Mouse (Mus musculus) limb, embryonic 12.5 days (tissue): ENCODE data around the gene Prm1. TPM values are rescaled to one million over a fixed set of nuclear protein-coding genes. Genes with fewer than 3 reads are reported as not detected.
A peak's percentile ranks its signal among the peaks of the same experiment; 100 is the strongest.

Experiments used
- ATAC-seq: fragments of 200-750 bp; cut with Nextera tagmentation; 2 replicates; pipeline ENCODE4 v1.8.0; 2017; ENCODE audit warnings: low read depth, moderate TSS enrichment; ENCODE audit not compliant: insufficient number of reproducible peaks, insufficient read depth, low FRiP score, low TSS enrichment
- H3K27ac ChIP-seq: fragments of 300-500 bp; sonication (generic); 2 replicates; pipeline ENCODE4 v1.5.1; 2016; ENCODE audit warnings: mild to moderate bottlenecking, moderate library complexity
- H3K27me3 ChIP-seq: fragments of 300-500 bp; sonication (generic); 2 replicates; pipeline ENCODE4 v1.6.1; 2016; ENCODE audit warnings: mild to moderate bottlenecking, moderate library complexity
- H3K36me3 ChIP-seq: fragments of 300-500 bp; sonication (generic); 2 replicates; pipeline ENCODE4 v1.6.1; 2016; ENCODE audit warnings: mild to moderate bottlenecking, moderate library complexity
- H3K4me1 ChIP-seq: fragments of 300-500 bp; sonication (generic); replicated peaks from 2 replicates; pipeline ENCODE4 v1.6.1; 2016
- H3K4me2 ChIP-seq: fragments of 300-500 bp; sonication (generic); 2 replicates; pipeline ENCODE4 v1.6.1; 2016; ENCODE audit warnings: mild to moderate bottlenecking, moderate library complexity
- H3K4me3 ChIP-seq: fragments of 300-500 bp; sonication (generic); replicated peaks from 2 replicates; pipeline ENCODE4 v1.5.1; 2016; ENCODE audit warnings: mild to moderate bottlenecking
- H3K9ac ChIP-seq: fragments of 300-500 bp; sonication (generic); replicated peaks from 2 replicates; pipeline ENCODE4 v1.6.1; 2016; ENCODE audit warnings: mild to moderate bottlenecking, moderate library complexity
- H3K9me3 ChIP-seq: fragments of 300-500 bp; sonication (generic); 2 replicates; pipeline ENCODE4 v1.6.1; 2016; ENCODE audit warnings: mild to moderate bottlenecking, moderate library complexity
- WGBS: fragments of 180-500 bp; shearing (Covaris S2); methylation state at CpG from one replicate; pipeline ENCODE4 v1.1.7; 2016; 5-methylcytosine and 5-hydroxymethylcytosine counted together
- polyA plus RNA-seq: library from polyadenylated mRNA; unstranded; fragments of >200 nt; fragmentation: Nextera tagmentation; extraction: Ambion mirVana; gene quantifications from 2 replicates; pipeline ENCODE4 v1.2.1, GENCODE M21; 2016

Gene Prm1
- polyA plus RNA-seq, 1 experiment from 2014 or later, result 0.51 TPM

GRCm38 (mm10) chr16:10788271-10788670 is 17.4 kb downstream of the Prm1 start, which contains the start of gene Tnp2:
Gene Tnp2 (minus strand): TSS chr16:10788660.
- Histone ChIP-seq H3K4me3 (no peak within 1 kb of the TSS), H3K9ac (no peak within 1 kb of the TSS), H3K4me2 (no peak within 1 kb of the TSS), H3K9me3 (no peaks in the 10 kb centered on the region), H3K27ac (no peak within 1 kb of the TSS), H3K4me1 (peaks cover 31% of the 10 kb centered on the region), H3K36me3 (no peaks in the 10 kb centered on the region), H3K27me3 (peaks cover 10% of the 10 kb centered on the region)
- 44% methylated on average over 16 of the region's 16 CpGs for WGBS
- ATAC-seq, result no peak

DNA sequence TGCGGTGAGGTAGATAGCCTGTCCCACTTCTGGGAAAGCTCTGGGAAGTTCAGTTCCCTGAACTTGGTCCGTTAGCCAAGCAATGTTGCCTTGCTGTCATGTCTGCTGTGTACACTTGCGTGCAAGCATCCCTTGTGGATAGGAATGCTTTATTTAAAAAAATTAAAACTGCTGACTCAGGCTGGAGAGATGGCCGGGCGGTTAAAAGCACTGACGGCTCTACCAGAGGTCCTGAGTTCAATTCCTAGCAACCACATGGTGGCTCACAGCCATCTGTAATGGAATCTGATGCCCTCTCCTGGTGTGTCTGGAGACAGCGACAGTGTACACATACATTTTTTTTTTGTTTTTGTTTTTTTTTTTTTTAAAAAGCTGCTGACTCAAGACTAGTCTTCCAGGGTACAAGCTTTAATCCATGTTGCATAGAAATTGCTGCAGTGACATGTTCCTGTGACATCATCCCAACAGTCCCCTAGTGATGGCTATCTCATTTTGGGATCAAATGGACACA is 18.0 kb downstream of the Prm1 start:
- Histone ChIP-seq H3K9ac (no peak overlapping the region), H3K4me3 (no peak overlapping the region), H3K4me2 (no peak overlapping the region), H3K27ac (no peak overlapping the region), H3K4me1 (peaks cover 37% of the 10 kb centered on the region), H3K36me3 (no peaks in the 10 kb centered on the region), H3K9me3 (no peaks in the 10 kb centered on the region), H3K27me3 (peaks cover 10% of the 10 kb centered on the region)
- ATAC-seq, result no peak
- 80% methylated on average over 7 of the region's 7 CpGs for WGBS

DNA sequence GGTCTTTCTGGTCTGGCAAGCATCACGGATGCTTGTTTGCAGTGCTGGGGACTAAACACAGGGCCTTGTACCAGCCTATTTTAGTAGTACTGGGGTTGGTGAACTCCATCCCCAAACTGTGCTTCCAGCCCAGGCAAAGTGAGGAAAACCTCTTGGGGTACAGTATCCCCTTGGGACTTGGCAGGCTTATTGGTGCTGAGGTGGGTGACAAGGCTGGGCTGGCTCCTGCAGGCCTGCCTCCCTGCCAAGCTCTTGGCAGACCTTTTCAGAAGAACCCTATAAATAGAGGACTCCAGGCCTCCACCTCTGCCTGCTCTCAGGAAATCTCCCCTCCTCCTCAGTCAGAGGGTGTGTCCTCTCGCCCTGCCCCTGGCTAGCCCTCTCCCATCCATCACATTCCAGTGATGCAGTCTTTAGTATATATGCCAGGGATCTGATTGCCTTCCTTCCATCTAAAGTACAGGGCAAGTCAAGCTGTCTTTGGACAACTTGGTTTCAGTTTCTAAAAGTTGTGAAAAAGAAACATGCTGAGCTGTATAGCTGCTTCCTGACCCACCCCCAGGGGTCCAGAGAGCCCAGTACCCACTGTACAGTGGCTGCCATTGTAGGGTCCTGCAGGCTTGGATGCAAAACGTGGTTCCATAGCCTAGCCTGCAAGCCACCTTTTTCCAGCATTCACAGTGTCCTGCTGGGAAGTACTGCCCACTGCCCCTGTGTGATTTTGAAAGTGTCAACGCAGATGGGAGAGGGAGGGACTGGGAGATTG is 18.7 kb downstream of the Prm1 start:
- 54% methylated on average over 4 of the region's 4 CpGs for WGBS

GRCm38 (mm10) chr16:10786288-10786687 is 19.4 kb downstream of the Prm1 start:
- Histone ChIP-seq H3K4me1 (peaks cover 51% of the 10 kb centered on the region), H3K36me3 (no peaks in the 10 kb centered on the region), H3K4me3 (peak overlapping the region; percentile 67), H3K9ac (peak overlapping the region; percentile 83), H3K27ac (peak overlapping the region; percentile 98), H3K27me3 (peaks cover 10% of the 10 kb centered on the region; the same call in 1 of the 2 replicates), H3K4me2 (peak overlapping the region; percentile 99), H3K9me3 (no peaks in the 10 kb centered on the region)
- 0 out of 2 replicates have a peak, but pooled peaks have one; percentile 2 for ATAC-seq
- 1% methylated on average over 9 of the region's 9 CpGs for WGBS

More for the DNA sequence above, 18.7 kb downstream of the Prm1 start:
- Histone ChIP-seq H3K4me1 (peaks cover 44% of the 10 kb centered on the region), H3K27ac (peak overlapping the region; percentile 98), H3K27me3 (peaks cover 10% of the 10 kb centered on the region), H3K4me2 (peak overlapping the region; percentile 99), H3K4me3 (no peak overlapping the region), H3K9me3 (no peaks in the 10 kb centered on the region), H3K36me3 (no peaks in the 10 kb centered on the region), H3K9ac (no peak overlapping the region)
- no peak for ATAC-seq

GRCm38 (mm10) chr16:10785371-10786231 is 20.0 kb downstream of the Prm1 start, which contains the start of gene Socs1:
Gene Socs1 (minus strand): TSS chr16:10785536.
- no peaks in the 10 kb centered on the region for H3K36me3 ChIP-seq
- peaks cover 57% of the 10 kb centered on the region for H3K4me1 ChIP-seq
- H3K27ac ChIP-seq, result peak within 1 kb of the TSS; percentile 98
- peaks cover 7% of the 10 kb centered on the region; the same call in 1 of the 2 replicates for H3K27me3 ChIP-seq
- H3K4me3 ChIP-seq, result peak within 1 kb of the TSS; percentile 67
- peak; percentile 84 for ATAC-seq
- peak within 1 kb of the TSS; percentile 99 for H3K4me2 ChIP-seq
- H3K9me3 ChIP-seq, result no peaks in the 10 kb centered on the region
- WGBS, result under 1% methylated on average over 59 of the region's 59 CpGs
- H3K9ac ChIP-seq, result peak within 1 kb of the TSS; percentile 83

DNA sequence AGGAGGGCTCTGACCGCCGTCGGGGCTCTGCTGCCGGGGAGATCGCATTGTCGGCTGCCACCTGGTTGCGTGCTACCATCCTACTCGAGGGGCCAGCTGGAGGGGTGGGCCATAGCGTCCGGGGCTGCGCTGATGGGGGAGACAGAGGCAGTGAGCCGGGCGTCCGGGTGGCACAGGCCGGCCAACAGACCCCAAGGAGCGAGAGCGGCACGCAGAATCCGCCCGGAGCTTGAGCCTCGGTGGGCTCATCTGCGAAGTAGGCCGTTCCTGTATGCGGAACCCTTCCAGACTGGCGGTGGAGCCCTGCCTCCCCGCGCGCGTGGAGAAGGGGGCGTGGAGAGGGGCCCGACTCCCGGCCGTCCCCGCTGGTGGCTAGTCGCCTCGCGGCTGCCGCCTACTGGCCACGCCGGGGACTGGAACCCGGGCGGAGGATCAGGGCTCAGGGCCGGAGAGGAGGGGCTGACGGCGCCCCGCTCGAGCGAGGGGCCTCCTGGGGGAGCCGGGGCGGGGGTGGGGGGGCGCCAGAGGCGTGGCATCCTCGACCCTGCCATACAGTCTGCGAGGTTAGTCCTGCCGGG is 20.8 kb downstream of the Prm1 start:
- peak overlapping the region; percentile 67 for H3K4me3 ChIP-seq
- H3K9ac ChIP-seq, result peak overlapping the region; percentile 83
- H3K4me2 ChIP-seq, result peak overlapping the region; percentile 99
- H3K27me3 ChIP-seq, result 0 out of 2 replicates have a peak, but pooled peaks cover 3% of the 10 kb centered on the region
- peak overlapping the region; percentile 98 for H3K27ac ChIP-seq
- H3K4me1 ChIP-seq, result peaks cover 64% of the 10 kb centered on the region
- ATAC-seq, result peak; percentile 77
- no peaks in the 10 kb centered on the region for H3K36me3 ChIP-seq
- no peaks in the 10 kb centered on the region for H3K9me3 ChIP-seq
- WGBS, result under 1% methylated on average over 53 of the region's 55 CpGs

DNA sequence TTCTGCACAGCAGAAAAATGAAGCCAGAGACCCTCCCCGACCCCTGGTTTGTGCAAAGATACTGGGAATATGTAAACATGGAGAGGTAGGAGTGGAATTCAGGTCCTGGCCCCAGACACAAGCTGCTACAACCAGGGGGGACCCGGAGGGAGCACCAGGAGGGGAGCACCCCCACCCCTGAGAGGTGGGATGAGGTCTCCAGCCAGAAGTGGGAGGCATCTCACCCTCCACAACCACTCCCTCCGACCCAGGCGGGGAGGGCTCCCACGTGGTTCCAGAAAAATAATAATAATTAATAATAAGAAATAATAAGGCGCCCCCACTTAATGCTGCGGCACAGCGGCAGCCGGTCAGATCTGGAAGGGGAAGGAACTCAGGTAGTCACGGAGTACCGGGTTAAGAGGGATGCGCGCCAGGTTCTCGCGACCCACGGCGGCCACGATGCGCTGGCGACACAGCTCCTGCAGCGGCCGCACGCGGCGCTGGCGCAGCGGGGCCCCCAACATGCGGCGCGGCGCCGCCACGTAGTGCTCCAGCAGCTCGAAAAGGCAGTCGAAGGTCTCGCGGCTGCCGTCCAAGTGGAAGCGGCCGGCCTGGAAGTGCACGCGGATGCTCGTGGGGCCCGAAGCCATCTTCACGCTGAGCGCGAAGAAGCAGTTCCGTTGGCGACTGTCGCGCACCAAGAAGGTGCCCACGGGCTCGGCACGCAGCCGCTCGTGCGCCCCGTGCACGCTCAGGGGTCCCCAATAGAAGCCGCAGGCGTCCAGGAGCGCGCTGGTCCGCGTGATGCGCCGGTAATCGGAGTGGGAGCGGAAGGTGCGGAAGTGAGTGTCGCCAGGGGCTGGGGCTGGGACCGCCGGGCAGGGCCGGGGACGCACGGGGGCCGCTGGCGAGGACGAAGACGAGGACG is 21.5 kb downstream of the Prm1 start:
- H3K27ac ChIP-seq, result peak overlapping the region; percentile 98
- H3K9ac ChIP-seq, result peak overlapping the region; percentile 83
- H3K36me3 ChIP-seq, result no peaks in the 10 kb centered on the region
- peak overlapping the region; percentile 67 for H3K4me3 ChIP-seq
- H3K4me1 ChIP-seq, result peaks cover 64% of the 10 kb centered on the region
- 0 out of 2 replicates have a peak, but pooled peaks cover 3% of the 10 kb centered on the region for H3K27me3 ChIP-seq
- WGBS, result 2% methylated on average over 72 of the region's 81 CpGs
- peak; percentile 0; the same call in 1 of the 2 replicates for ATAC-seq
- H3K9me3 ChIP-seq, result no peaks in the 10 kb centered on the region
- H3K4me2 ChIP-seq, result peak overlapping the region; percentile 99

DNA sequence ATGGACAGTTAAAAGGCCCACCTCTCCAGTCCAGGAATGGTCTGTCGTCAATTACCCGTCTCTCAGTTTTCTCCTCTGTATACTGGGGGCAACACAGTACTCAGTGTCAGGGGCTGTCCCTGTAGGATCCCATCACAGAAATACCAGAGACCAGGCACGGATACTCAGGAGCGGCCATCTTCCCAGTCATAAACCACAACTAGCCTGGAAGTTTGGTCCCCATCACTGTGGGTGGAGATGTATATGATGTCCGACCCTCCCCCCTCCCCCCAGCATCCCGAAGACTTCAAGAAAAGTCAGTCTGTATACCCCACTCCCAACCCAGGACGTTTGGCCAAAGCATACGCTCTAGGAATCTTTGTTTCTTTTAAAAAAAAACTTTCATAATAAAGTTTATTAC is 22.2 kb downstream of the Prm1 start:
- Histone ChIP-seq H3K4me1 (peaks cover 64% of the 10 kb centered on the region), H3K9ac (0 out of 2 replicates have a peak overlapping the region, but pooled peaks have one; percentile 31), H3K4me3 (peak overlapping the region; percentile 67), H3K9me3 (no peaks in the 10 kb centered on the region), H3K27me3 (0 out of 2 replicates have a peak, but pooled peaks cover 3% of the 10 kb centered on the region), H3K27ac (no peak overlapping the region), H3K36me3 (no peaks in the 10 kb centered on the region), H3K4me2 (peak overlapping the region; percentile 99)
- 49% methylated on average over 8 of the region's 8 CpGs for WGBS
- no peak for ATAC-seq

DNA sequence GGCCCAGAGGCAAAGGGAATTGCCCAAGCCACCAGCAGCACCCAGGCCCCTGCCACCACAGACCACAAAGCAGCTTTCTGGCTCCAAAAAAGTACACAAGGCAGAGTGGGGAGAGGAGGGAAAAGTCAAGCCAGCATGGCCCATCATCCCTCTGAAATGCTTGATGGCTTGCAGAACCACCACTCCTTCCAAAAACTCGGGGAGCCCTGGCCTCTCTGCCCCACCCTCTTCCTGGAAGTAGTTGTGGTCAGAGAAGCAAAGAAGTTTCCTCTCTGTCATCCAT is 22.5 kb downstream of the Prm1 start:
- H3K9ac ChIP-seq, result 0 out of 2 replicates have a peak overlapping the region, but pooled peaks have one; percentile 31
- H3K4me1 ChIP-seq, result peaks cover 64% of the 10 kb centered on the region

More for the DNA sequence above, 22.5 kb downstream of the Prm1 start:
- Histone ChIP-seq H3K27me3 (0 out of 2 replicates have a peak, but pooled peaks cover 3% of the 10 kb centered on the region), H3K4me2 (peak overlapping the region; percentile 99), H3K9me3 (no peaks in the 10 kb centered on the region), H3K4me3 (peak overlapping the region; percentile 67), H3K27ac (no peak overlapping the region), H3K36me3 (no peaks in the 10 kb centered on the region)
- ATAC-seq, result no peak
- 27% methylated on average over 1 of the region's 1 CpGs for WGBS
